Mouse (Mus musculus) megakaryocyte progenitor cell, adult 5-6 weeks (primary cell): ENCODE data around the gene Acta2. TPM values are rescaled to one million over a fixed set of nuclear protein-coding genes. Genes with fewer than 3 reads are reported as not detected.
"Not testable (repeated sequence)": the region's sequence is repeated elsewhere in the genome, so short reads cannot be mapped to it uniquely, and the experiment has no call there.

ENCODE experiments used
- ATAC-seq: replicated peaks from 2 replicates; pipeline ENCODE4 v1.8.0; 2016; ENCODE audit warnings: mild to moderate bottlenecking, moderate TSS enrichment, inconsistent platforms; ENCODE audit not compliant: poor library complexity
- total RNA-seq, 2 experiments: library from RNA; stranded (forward) in 1 of 2; stranded (reverse) in 1 of 2; fragments of 157-497, 149-512 nt in 1 of 2; fragments of 200-1000 nt in 1 of 2; gene quantifications; 2 replicates each; pipeline versions ENCODE4 v1.2.3 to v1.2.4; 2015 to 2017

The Acta2 gene
- total RNA-seq, 2 experiments from 2014 or later = 0.12 to 0.17 TPM

- no peak for ATAC-seq
These were observed 23.8 kb downstream of the Acta2 start for GRCm38 (mm10) chr19:34231596-34231995.

GRCm38 (mm10) chr19:34222805-34223204 lies 32.6 kb downstream of the Acta2 start:
- no peak for ATAC-seq

- ATAC-seq = no peak
These were observed 34.5 kb downstream of the Acta2 start for GRCm38 (mm10) chr19:34220732-34221380.

GRCm38 (mm10) chr19:34219260-34219968 lies 36.0 kb downstream of the Acta2 start:
- ATAC-seq = peak; percentile 42; the same call in 1 of the 2 replicates

GRCm38 (mm10) chr19:34217761-34218160 lies 37.6 kb downstream of the Acta2 start:
- no peak for ATAC-seq

- no peak for ATAC-seq
These were observed 38.4 kb downstream of the Acta2 start for GRCm38 (mm10) chr19:34216956-34217355.

GRCm38 (mm10) chr19:34214136-34214535 lies 41.3 kb downstream of the Acta2 start:
- no peak for ATAC-seq

GRCm38 (mm10) chr19:34213251-34213645 lies 42.1 kb downstream of the Acta2 start:
- no peak for ATAC-seq

GRCm38 (mm10) chr19:34212489-34213250 lies 42.7 kb downstream of the Acta2 start:
- no peak for ATAC-seq

GRCm38 (mm10) chr19:34210841-34211240 lies 44.5 kb downstream of the Acta2 start:
- ATAC-seq = no peak

GRCm38 (mm10) chr19:34209930-34210581 lies 45.3 kb downstream of the Acta2 start:
- ATAC-seq = no peak

- no peak for ATAC-seq
These were observed 46.4 kb downstream of the Acta2 start for GRCm38 (mm10) chr19:34209031-34209430.

- ATAC-seq = no peak
These were observed 48.5 kb downstream of the Acta2 start for GRCm38 (mm10) chr19:34206760-34207440.

- not testable (repeated sequence) for ATAC-seq
These were observed 49.3 kb downstream of the Acta2 start for GRCm38 (mm10) chr19:34206128-34206527.

GRCm38 (mm10) chr19:34202668-34203067 lies 52.7 kb downstream of the Acta2 start:
- no peak for ATAC-seq

- peak; percentile 67 for ATAC-seq
These were observed 55.9 kb downstream of the Acta2 start for GRCm38 (mm10) chr19:34199488-34199887.

- ATAC-seq = 0 out of 2 replicates have a peak, but pooled peaks have one; percentile 23
These were observed 56.5 kb downstream of the Acta2 start for GRCm38 (mm10) chr19:34198901-34199300.

- ATAC-seq = no peak
These were observed 57.3 kb downstream of the Acta2 start for GRCm38 (mm10) chr19:34198066-34198465.

GRCm38 (mm10) chr19:34195031-34195430 lies 60.4 kb downstream of the Acta2 start:
- no peak for ATAC-seq

- ATAC-seq = peak; percentile 26
These were observed 61.2 kb downstream of the Acta2 start for GRCm38 (mm10) chr19:34194132-34194745.
